Mouse (Mus musculus): ENCODE measurements around the gene Slc5a5.

Slc5a5 gene

DNA sequence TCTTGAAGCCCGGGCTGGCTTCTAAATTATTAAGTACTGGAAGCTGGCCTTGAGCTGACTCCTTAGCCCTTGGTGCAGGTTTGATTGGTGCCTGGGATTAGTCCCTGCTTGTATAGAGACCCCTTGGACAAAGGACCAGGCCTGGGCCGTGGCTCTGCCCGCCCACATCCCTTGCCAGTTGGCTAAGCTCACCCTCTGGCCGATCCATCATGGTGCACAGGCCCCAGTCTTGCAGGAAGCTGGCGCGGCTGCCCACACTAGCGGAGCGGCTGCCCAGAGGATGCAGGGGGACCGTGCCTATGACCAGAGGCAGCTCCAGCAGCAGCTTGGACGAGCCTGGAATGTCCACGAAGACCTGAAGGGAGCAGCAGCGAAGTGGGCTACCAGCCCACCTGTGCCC is 55.9 kb downstream of the Slc5a5 start:
- DNase-seq (ENCODE audit: extremely low read depth, low read depth) = no peak

DNA sequence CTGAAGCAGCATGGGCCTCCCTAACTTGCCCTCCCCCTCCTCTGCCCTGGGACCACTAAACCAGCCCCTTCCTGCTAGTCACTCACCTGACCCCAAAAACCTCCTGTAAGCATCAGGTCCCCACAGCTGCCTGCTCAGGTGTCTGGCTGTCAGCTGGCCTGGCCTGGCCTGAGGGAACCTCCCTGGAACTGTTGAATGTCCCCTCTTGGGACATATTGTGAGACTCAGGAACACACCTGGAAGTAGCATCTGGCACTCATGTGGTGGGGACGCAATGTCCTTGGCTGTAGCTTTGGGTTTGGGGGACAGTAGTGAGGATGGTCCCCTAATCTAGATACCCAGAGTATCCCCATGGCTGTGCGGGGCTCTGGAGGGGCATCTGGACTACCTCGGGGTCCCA is 58.5 kb downstream of the Slc5a5 start:
- DNase-seq (ENCODE audit: extremely low read depth, low read depth) = no peak

DNA sequence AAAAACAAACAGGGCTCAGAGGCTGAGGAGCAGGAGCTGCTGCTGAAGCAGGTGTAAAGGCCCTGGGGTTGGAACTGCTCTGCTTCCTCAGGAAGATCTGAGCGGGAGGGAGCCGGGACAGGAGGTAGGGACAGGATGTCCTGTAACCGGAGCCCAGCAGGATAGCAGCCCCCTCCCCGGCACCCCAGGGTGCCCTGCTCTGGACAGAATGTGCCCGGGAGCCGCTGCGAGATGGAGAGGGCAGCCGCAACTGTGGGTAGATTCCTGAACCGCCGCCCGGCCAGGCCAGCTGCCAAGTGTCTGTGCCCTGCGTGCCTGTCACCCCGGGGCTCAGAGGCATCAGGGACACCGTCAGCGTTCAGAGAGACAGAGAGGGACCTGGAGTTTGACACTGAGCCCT is 59.0 kb downstream of the Slc5a5 start:
- DNase-seq (ENCODE audit: extremely low read depth, low read depth) = no peak

DNA sequence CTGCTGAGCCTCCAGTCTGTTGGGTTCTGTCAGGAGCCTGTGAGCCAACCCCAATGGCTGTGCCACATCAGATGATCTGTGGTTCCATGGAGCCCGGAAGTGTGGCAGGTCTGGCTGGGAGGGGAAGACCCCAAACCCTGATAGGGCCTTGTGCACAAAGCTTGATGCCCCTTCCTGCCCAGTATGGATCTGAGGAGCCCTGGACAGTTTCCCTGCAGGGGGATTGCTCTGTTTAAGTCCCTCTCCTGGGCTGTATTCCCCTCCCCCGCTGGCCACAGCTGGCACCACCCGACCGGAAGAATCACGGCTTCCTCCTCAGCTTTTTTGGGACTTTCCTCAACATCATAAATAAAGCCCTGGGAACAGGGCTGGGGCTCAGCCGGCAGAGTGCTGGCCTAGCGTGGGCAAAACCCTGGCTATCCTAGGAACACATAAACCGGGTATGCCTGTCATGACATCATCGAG is 59.5 kb downstream of the Slc5a5 start:
- DNase-seq (ENCODE audit: extremely low read depth, low read depth) = no peak

Measured in MEL-GATA-1-ER (cell line).